Mouse (Mus musculus): ENCODE measurements at regions not wholly inside any gene's neighbourhood (a gene's known extent, or its start where the extent isn't known, plus 50 kb on each side); places are given as distances from the start of the nearest gene placed in this dataset.

DNA sequence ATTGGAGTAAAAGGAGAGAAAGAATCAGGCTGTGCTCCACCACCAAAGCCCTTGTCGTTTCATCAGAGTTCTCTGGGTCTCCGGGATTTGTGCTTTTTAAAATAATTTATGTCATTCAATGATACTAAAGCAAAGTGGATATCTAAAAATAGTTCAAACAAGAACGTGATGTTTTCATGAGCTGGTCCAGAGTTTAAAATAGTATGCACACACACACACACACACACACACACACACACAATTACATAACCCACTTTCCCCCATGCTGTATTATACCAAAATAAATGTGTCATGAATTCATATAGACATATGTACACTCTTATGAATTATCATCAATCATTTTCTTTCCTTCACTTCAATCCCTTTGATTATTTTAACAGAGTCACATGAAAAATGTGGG is 118.5 kb upstream of the Gdnf start:
- ATAC-seq (ENCODE audit: low FRiP score), result no peak
- no peak overlapping the region for H3K27ac ChIP-seq (ENCODE audit: low read depth, low read length)
- H3K4me3 ChIP-seq (ENCODE audit: low read depth, low read length), result no peak overlapping the region
- no peaks in the 10 kb centered on the region for H3K36me3 ChIP-seq (ENCODE audit: control insufficient read depth, insufficient read depth, low read length)
- no peak overlapping the region for H3K9ac ChIP-seq (ENCODE audit: low read length)
- DNase-seq (ENCODE audit: low spot score, missing footprints), result no peak
- no peaks in the 10 kb centered on the region for H3K9me3 ChIP-seq (ENCODE audit: control insufficient read depth, low read length)
- no peaks in the 10 kb centered on the region for H3K4me1 ChIP-seq (ENCODE audit: control insufficient read depth, insufficient read depth, low read length)
- WGBS, result 89% methylated on average over 3 of the region's 3 CpGs
- no peaks in the 10 kb centered on the region for H3K27me3 ChIP-seq (ENCODE audit: control insufficient read depth, insufficient read depth, low read length)
- no peak overlapping the region for H3K4me2 ChIP-seq

DNA sequence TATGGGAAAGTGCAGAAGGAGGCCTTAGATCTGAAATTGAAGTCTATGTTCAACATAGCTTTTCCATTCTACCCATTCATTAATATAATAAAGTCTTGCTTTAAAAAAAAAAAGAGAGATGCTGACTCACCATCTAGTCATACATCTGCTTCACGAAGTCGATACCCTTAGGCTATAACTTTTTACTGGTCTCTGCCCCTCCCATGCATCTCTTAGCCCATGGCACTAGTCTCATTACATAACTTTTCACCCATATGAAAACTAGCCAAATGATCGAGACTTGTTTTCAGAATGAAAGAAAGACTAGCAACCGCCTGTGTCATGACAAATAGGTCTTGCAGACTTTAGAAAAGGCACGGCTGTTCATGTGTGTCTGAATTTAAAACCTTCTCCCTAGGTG is 116.6 kb upstream of the Gdnf start:
- WGBS, result 87% methylated on average over 5 of the region's 5 CpGs
- H3K4me3 ChIP-seq (ENCODE audit: low read depth, low read length), result no peak overlapping the region
- no peak for ATAC-seq (ENCODE audit: low FRiP score)
- no peak overlapping the region for H3K4me2 ChIP-seq
- H3K36me3 ChIP-seq (ENCODE audit: control insufficient read depth, insufficient read depth, low read length), result no peaks in the 10 kb centered on the region
- no peaks in the 10 kb centered on the region for H3K9me3 ChIP-seq (ENCODE audit: control insufficient read depth, low read length)
- no peak for DNase-seq (ENCODE audit: low spot score, missing footprints)
- no peak overlapping the region for H3K9ac ChIP-seq (ENCODE audit: low read length)
- H3K27me3 ChIP-seq (ENCODE audit: control insufficient read depth, insufficient read depth, low read length), result no peaks in the 10 kb centered on the region
- H3K4me1 ChIP-seq (ENCODE audit: control insufficient read depth, insufficient read depth, low read length), result no peaks in the 10 kb centered on the region
- H3K27ac ChIP-seq (ENCODE audit: low read depth, low read length), result no peak overlapping the region

- Histone ChIP-seq H3K27me3 (ENCODE audit: control insufficient read depth, insufficient read depth, low read length) (no peaks in the 10 kb centered on the region), H3K4me2 (no peak overlapping the region), H3K9me3 (ENCODE audit: control insufficient read depth, low read length) (no peaks in the 10 kb centered on the region), H3K27ac (ENCODE audit: low read depth, low read length) (no peak overlapping the region), H3K36me3 (ENCODE audit: control insufficient read depth, insufficient read depth, low read length) (no peaks in the 10 kb centered on the region), H3K9ac (ENCODE audit: low read length) (no peak overlapping the region), H3K4me3 (ENCODE audit: low read depth, low read length) (no peak overlapping the region), H3K4me1 (ENCODE audit: control insufficient read depth, insufficient read depth, low read length) (no peaks in the 10 kb centered on the region)
- 57% methylated on average over 3 of the region's 3 CpGs for WGBS
- ATAC-seq (ENCODE audit: low FRiP score) (no peak), DNase-seq (ENCODE audit: low spot score, missing footprints) (no peak)
These were observed 112.9 kb upstream of the Gdnf start for GRCm38 (mm10) chr15:7697724-7698123.

GRCm38 (mm10) chr15:7708836-7709235 is 101.8 kb upstream of the Gdnf start:
- H3K27ac ChIP-seq (ENCODE audit: low read depth, low read length), result no peak overlapping the region
- DNase-seq (ENCODE audit: low spot score, missing footprints), result no peak
- no peak overlapping the region for H3K4me2 ChIP-seq
- no peaks in the 10 kb centered on the region for H3K27me3 ChIP-seq (ENCODE audit: control insufficient read depth, insufficient read depth, low read length)
- H3K4me1 ChIP-seq (ENCODE audit: control insufficient read depth, insufficient read depth, low read length), result no peaks in the 10 kb centered on the region
- no peak overlapping the region for H3K9ac ChIP-seq (ENCODE audit: low read length)
- no peaks in the 10 kb centered on the region for H3K9me3 ChIP-seq (ENCODE audit: control insufficient read depth, low read length)
- H3K4me3 ChIP-seq (ENCODE audit: low read depth, low read length), result no peak overlapping the region
- ATAC-seq (ENCODE audit: low FRiP score), result no peak
- no peaks in the 10 kb centered on the region for H3K36me3 ChIP-seq (ENCODE audit: control insufficient read depth, insufficient read depth, low read length)
- WGBS, result 92% methylated on average over 5 of the region's 5 CpGs

DNA sequence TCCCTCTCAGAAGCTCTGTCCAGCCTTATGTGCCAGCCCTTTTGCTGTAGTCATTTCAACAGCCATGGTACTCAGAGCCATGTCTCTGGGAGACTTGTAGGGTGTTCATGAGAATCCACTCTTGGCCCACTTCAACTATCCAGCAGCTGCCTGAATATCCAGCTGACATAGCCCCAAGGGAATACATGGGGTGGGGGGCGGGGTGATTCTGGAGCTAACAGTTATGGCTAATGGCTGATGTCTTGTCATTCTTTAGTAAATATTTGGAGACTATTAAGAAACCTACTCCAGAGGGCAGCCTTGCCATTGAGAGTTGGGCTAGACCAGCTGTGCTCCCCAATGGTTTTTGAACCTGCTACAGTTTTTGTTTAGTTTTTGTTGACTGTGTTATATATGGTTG is 96.0 kb upstream of the Gdnf start:
- no peak overlapping the region for H3K9ac ChIP-seq (ENCODE audit: low read length)
- no peak for DNase-seq (ENCODE audit: low spot score, missing footprints)
- H3K27me3 ChIP-seq (ENCODE audit: control insufficient read depth, insufficient read depth, low read length), result no peaks in the 10 kb centered on the region
- no peaks in the 10 kb centered on the region for H3K4me1 ChIP-seq (ENCODE audit: control insufficient read depth, insufficient read depth, low read length)
- ATAC-seq (ENCODE audit: low FRiP score), result no peak
- 79% methylated on average over 1 of the region's 1 CpGs for WGBS
- H3K27ac ChIP-seq (ENCODE audit: low read depth, low read length), result no peak overlapping the region
- no peaks in the 10 kb centered on the region for H3K36me3 ChIP-seq (ENCODE audit: control insufficient read depth, insufficient read depth, low read length)
- H3K9me3 ChIP-seq (ENCODE audit: control insufficient read depth, low read length), result no peaks in the 10 kb centered on the region
- H3K4me2 ChIP-seq, result no peak overlapping the region
- no peak overlapping the region for H3K4me3 ChIP-seq (ENCODE audit: low read depth, low read length)

- H3K4me3 ChIP-seq (ENCODE audit: low read depth, low read length), result no peak overlapping the region
- no peaks in the 10 kb centered on the region for H3K36me3 ChIP-seq (ENCODE audit: control insufficient read depth, insufficient read depth, low read length)
- H3K9ac ChIP-seq (ENCODE audit: low read length), result no peak overlapping the region
- no peak overlapping the region for H3K4me2 ChIP-seq
- ATAC-seq (ENCODE audit: low FRiP score) (no peak), DNase-seq (ENCODE audit: low spot score, missing footprints) (no peak)
- H3K27me3 ChIP-seq (ENCODE audit: control insufficient read depth, insufficient read depth, low read length), result no peaks in the 10 kb centered on the region
- H3K27ac ChIP-seq (ENCODE audit: low read depth, low read length), result no peak overlapping the region
- H3K9me3 ChIP-seq (ENCODE audit: control insufficient read depth, low read length), result no peaks in the 10 kb centered on the region
- WGBS, result 88% methylated on average over 1 of the region's 1 CpGs
- H3K4me1 ChIP-seq (ENCODE audit: control insufficient read depth, insufficient read depth, low read length), result no peaks in the 10 kb centered on the region
These were observed 94.5 kb upstream of the Gdnf start for GRCm38 (mm10) chr15:7716188-7716587.

DNA sequence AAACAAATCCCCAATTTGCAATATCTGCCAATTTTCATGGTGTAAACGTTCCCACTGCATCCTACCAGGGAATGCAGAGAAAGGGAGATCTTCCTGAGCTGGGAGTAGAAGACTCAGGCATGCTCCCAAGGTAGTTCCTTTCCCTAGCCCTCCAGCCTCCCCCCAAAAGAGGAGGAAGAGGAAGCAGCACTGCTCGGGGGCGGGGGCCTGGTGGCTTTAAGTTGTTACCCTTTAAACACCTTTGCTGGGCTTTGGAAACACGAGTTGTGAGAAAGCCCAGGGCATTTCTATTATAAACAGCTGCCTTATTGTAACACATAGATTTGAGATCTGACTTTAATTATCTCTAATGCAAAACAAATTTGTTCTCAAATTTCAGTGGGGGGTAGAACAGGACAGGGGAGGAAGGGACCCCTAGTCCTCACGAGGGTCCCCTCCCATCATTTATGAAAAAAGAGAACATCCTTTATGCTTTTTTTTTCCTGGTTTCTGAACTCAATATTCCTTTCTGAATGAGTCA is 87.4 kb upstream of the Gdnf start:
- no peaks in the 10 kb centered on the region for H3K9me3 ChIP-seq (ENCODE audit: control insufficient read depth, low read length)
- no peaks in the 10 kb centered on the region for H3K27me3 ChIP-seq (ENCODE audit: control insufficient read depth, insufficient read depth, low read length)
- H3K36me3 ChIP-seq (ENCODE audit: control insufficient read depth, insufficient read depth, low read length), result no peaks in the 10 kb centered on the region
- 67% methylated on average over 5 of the region's 5 CpGs for WGBS
- ATAC-seq (ENCODE audit: low FRiP score), result no peak
- DNase-seq (ENCODE audit: low spot score, missing footprints), result no peak
- no peak overlapping the region for H3K9ac ChIP-seq (ENCODE audit: low read length)
- H3K4me3 ChIP-seq (ENCODE audit: low read depth, low read length), result no peak overlapping the region
- H3K4me2 ChIP-seq, result no peak overlapping the region
- no peaks in the 10 kb centered on the region for H3K4me1 ChIP-seq (ENCODE audit: control insufficient read depth, insufficient read depth, low read length)
- no peak overlapping the region for H3K27ac ChIP-seq (ENCODE audit: low read depth, low read length)

DNA sequence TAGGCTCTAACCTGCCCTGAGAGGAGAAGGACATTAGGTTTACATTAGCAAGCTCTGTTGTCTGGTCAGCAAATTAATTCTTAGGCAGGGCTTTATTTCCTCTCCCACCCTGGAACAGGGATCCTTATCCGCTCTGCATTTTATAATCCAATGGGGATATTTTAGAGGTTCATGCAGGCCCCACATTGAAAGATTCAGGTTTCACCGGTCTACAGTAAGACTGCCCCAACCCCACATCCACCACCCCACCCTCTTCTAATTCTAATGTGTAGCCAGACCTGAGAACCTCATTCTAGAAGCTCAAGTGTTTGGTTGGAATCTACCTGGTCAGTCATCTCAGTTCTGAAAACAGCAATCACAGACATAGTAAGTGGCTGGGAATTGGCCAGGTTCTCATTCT is 86.9 kb upstream of the Gdnf start:
- 87% methylated on average over 2 of the region's 2 CpGs for WGBS
- H3K4me3 ChIP-seq (ENCODE audit: low read depth, low read length), result no peak overlapping the region
- ATAC-seq (ENCODE audit: low FRiP score), result no peak

DNA sequence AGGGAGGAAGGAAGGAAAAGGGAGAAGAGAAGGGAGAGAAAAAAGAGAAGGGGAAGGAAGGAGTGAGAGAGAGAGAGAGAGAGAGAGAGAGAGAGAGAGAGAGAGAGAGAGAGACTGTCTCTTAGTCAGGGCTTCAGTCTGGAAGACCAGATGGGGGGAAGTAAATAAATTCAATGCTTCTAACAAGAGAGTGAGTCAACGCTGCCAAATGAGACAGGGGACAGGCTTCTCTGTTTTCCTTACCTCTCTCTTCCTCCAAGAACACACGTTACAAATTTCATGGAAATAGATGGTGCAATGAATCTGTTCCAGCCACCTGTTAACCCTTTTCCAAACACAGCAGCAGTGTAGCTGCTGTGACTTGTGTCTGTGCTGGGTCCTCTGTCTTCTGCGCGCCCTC is 85.1 kb upstream of the Gdnf start:
- Histone ChIP-seq H3K27ac (ENCODE audit: low read depth, low read length) (no peak overlapping the region), H3K27me3 (ENCODE audit: control insufficient read depth, insufficient read depth, low read length) (no peaks in the 10 kb centered on the region), H3K4me3 (ENCODE audit: low read depth, low read length) (no peak overlapping the region), H3K9me3 (ENCODE audit: control insufficient read depth, low read length) (no peaks in the 10 kb centered on the region), H3K36me3 (ENCODE audit: control insufficient read depth, insufficient read depth, low read length) (no peaks in the 10 kb centered on the region), H3K4me1 (ENCODE audit: control insufficient read depth, insufficient read depth, low read length) (no peaks in the 10 kb centered on the region), H3K9ac (ENCODE audit: low read length) (no peak overlapping the region), H3K4me2 (no peak overlapping the region)
- 80% methylated on average over 4 of the region's 4 CpGs for WGBS
- DNase-seq (ENCODE audit: low spot score, missing footprints), result no peak
- no peak for ATAC-seq (ENCODE audit: low FRiP score)

More for the DNA sequence above, 86.9 kb upstream of the Gdnf start:
- H3K27me3 ChIP-seq (ENCODE audit: control insufficient read depth, insufficient read depth, low read length), result no peaks in the 10 kb centered on the region
- H3K4me1 ChIP-seq (ENCODE audit: control insufficient read depth, insufficient read depth, low read length), result no peaks in the 10 kb centered on the region
- H3K9ac ChIP-seq (ENCODE audit: low read length), result no peak overlapping the region
- H3K36me3 ChIP-seq (ENCODE audit: control insufficient read depth, insufficient read depth, low read length), result no peaks in the 10 kb centered on the region
- H3K27ac ChIP-seq (ENCODE audit: low read depth, low read length), result no peak overlapping the region
- no peak overlapping the region for H3K4me2 ChIP-seq
- no peaks in the 10 kb centered on the region for H3K9me3 ChIP-seq (ENCODE audit: control insufficient read depth, low read length)
- DNase-seq (ENCODE audit: low spot score, missing footprints), result no peak

DNA sequence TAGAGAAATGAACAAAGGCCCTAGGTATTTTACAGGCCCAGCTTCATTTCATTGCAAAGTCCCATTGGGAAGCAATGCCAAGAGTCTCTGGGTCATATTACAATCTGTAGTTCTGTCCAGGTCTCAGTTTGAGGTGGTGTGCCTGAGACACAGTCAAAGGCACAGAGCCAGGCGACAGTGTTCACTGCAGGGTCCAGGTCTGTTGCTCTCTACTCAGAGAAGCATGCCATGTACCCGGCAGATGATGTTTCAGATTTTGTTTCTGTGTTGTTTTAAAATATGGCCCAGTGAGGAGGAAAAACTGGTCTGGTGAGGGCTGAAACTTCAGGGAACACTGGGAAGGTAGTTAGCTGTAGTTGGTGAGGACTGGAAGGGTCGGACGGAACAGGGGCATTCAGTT is 63.1 kb upstream of the Gdnf start:
- WGBS, result 91% methylated on average over 4 of the region's 4 CpGs
- Histone ChIP-seq H3K4me3 (ENCODE audit: low read depth, low read length) (no peak overlapping the region), H3K27me3 (ENCODE audit: control insufficient read depth, insufficient read depth, low read length) (no peaks in the 10 kb centered on the region), H3K4me1 (ENCODE audit: control insufficient read depth, insufficient read depth, low read length) (no peaks in the 10 kb centered on the region), H3K9me3 (ENCODE audit: control insufficient read depth, low read length) (no peaks in the 10 kb centered on the region), H3K27ac (ENCODE audit: low read depth, low read length) (no peak overlapping the region), H3K9ac (ENCODE audit: low read length) (no peak overlapping the region), H3K4me2 (no peak overlapping the region), H3K36me3 (ENCODE audit: control insufficient read depth, insufficient read depth, low read length) (no peaks in the 10 kb centered on the region)
- ATAC-seq (ENCODE audit: low FRiP score) (no peak), DNase-seq (ENCODE audit: low spot score, missing footprints) (no peak)
